Mouse (Mus musculus): ENCODE measurements at regions not wholly inside any gene's neighbourhood (a gene's known extent, or its start where the extent isn't known, plus 50 kb on each side); places are given as distances from the start of the nearest gene placed in this dataset.

- TF ChIP-seq CTCF (IDR thresholded peaks at IDR 0.05; ENCODE audit: low read depth) (no peak), EP300 (IDR thresholded peaks at IDR 0.05; ENCODE audit: low read depth) (no peak)
These were observed 85.8 kb downstream of the Cep44 start for GRCm38 (mm10) chr8:56465091-56465490.
